Mouse (Mus musculus) forebrain, postnatal 0 days (tissue): Measurements from ENCODE around the gene Gcc2. TPM values are rescaled to one million over a fixed set of nuclear protein-coding genes. Genes with fewer than 3 reads are reported as not detected.
A peak's percentile ranks its signal among the peaks of the same experiment; 100 is the strongest.

Experiments
- ATAC-seq: fragments of 200-750 bp; cut with Nextera tagmentation; 2 replicates; pipeline ENCODE4 v1.8.0; 2017; ENCODE audit warnings: mild to moderate bottlenecking, moderate library complexity
- DNase-seq: peaks from one replicate; pipeline ENCODE4 v3.0.0-alpha.2; 2015
- H3K27ac ChIP-seq: fragments of 300-500 bp; sonication (generic); 2 replicates; pipeline ENCODE4 v1.5.1; 2014; ENCODE audit warnings: low read depth, mild to moderate bottlenecking, antibody characterized with exemption, low read length, moderate library complexity, mixed read lengths
- H3K27me3 ChIP-seq: fragments of 300-500 bp; sonication (generic); 2 replicates; pipeline ENCODE4 v1.6.1; 2014; ENCODE audit warnings: mild to moderate bottlenecking, low read length, mixed read lengths; ENCODE audit not compliant: insufficient read depth
- H3K36me3 ChIP-seq: fragments of 300-500 bp; sonication (generic); 2 replicates; pipeline ENCODE4 v1.6.1; 2014; ENCODE audit warnings: mild to moderate bottlenecking, moderate library complexity; ENCODE audit not compliant: insufficient read depth
- H3K4me1 ChIP-seq: fragments of 300-500 bp; sonication (generic); 2 replicates; pipeline ENCODE4 v1.6.1; 2014; ENCODE audit warnings: antibody characterized with exemption; ENCODE audit not compliant: insufficient read depth
- H3K4me2 ChIP-seq: fragments of 300-500 bp; sonication (generic); 2 replicates; pipeline ENCODE4 v1.6.1; 2014; ENCODE audit warnings: low read depth, mild to moderate bottlenecking, moderate library complexity
- H3K4me3 ChIP-seq: fragments of 300-500 bp; sonication (generic); 2 replicates; pipeline ENCODE4 v1.5.1; 2014; ENCODE audit warnings: low read depth, low read length, mixed read lengths
- H3K9ac ChIP-seq: fragments of 300-500 bp; sonication (generic); 2 replicates; pipeline ENCODE4 v1.6.1; 2014; ENCODE audit warnings: mild to moderate bottlenecking
- H3K9me3 ChIP-seq: fragments of 300-500 bp; sonication (generic); 2 replicates; pipeline ENCODE4 v1.6.1; 2016; ENCODE audit warnings: low read length
- CTCF ChIP-seq: sonication (generic); IDR thresholded peaks from 2 replicates; pipeline ENCODE4 v1.5.1; 2016; ENCODE audit warnings: antibody characterized with exemption, control low read depth, low read depth
- WGBS: fragments of 180-500 bp; shearing (Covaris S2); extraction: QIAGEN DNeasy Blood & Tissue Kit; methylation state at CpG from one replicate; pipeline ENCODE4 v1.1.7; 2014; 5-methylcytosine and 5-hydroxymethylcytosine counted together
- polyA plus RNA-seq: library from polyadenylated mRNA; unstranded; fragments of >200 nt; fragmentation: Nextera tagmentation; extraction: Ambion mirVana; gene quantifications from 2 replicates; pipeline ENCODE4 v1.2.1, GENCODE M21; 2015
- total RNA-seq: library from RNA; depleted of rRNA; stranded (reverse); fragments of >200 nt; gene quantifications from 2 replicates; pipeline ENCODE4 v1.2.3, GENCODE M21; 2014; rRNA removed

The Gcc2 gene
- total RNA-seq (33.9 and 36.7 TPM in 2 replicates), polyA plus RNA-seq (67.0 and 96.5 TPM in 2 replicates)

DNA sequence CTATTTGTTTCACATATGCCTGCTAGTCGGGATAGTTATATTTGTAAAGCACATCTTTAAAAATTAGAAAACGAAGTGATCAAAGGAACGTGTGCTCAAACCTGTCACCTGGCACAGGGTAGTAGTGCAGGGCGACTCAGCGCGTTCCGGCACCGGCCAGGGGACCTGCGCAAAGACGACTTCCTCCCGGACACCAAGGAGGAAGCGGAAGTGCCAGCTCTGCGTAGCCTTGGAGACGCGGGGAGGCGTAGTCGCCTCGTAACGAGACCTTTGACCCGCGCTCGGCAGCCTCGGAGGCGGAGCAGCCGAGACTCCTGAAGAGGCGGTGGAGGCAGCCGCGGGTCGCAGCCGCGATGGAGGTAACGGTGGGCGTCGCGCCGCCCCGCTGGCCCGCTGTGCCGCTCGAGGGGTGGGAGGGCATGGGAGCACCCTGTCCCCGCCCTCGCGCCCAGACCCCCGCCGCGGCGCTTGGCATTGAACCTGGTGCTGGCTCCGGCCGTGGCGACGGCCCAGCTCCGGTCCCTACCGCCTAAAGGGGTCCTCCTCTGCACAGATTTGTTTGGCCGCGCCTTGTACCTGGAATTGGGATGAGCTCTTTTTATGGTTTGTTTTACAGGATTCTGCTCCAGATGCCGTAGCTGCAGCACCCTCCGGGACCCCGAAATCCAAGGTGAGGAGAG lies at the start of gene Gcc2:
Gcc2 (plus strand) TSS at position 285 of the 680 bp plus-strand sequence.
- Histone ChIP-seq H3K9me3 (no peaks in the 10 kb centered on the region), H3K36me3 (peaks cover 15% of the 10 kb centered on the region), H3K4me3 (peak within 1 kb of the TSS; percentile 85), H3K27ac (peak within 1 kb of the TSS; percentile 73), H3K4me1 (0 out of 2 replicates have a peak, but pooled peaks cover 6% of the 10 kb centered on the region), H3K4me2 (peak within 1 kb of the TSS; percentile 59), H3K27me3 (no peaks in the 10 kb centered on the region), H3K9ac (peak within 1 kb of the TSS; percentile 83)
- 1% methylated on average over 57 of the region's 58 CpGs for WGBS
- ATAC-seq (peak; percentile 99), DNase-seq (peak; percentile 96)
- peak; percentile 29; the same call in 1 of the 2 replicates for TF ChIP-seq CTCF

- Histone ChIP-seq H3K9me3 (peaks cover 4% of the 10 kb centered on the region; the same call in 1 of the 2 replicates), H3K36me3 (no peaks in the 10 kb centered on the region), H3K27me3 (no peaks in the 10 kb centered on the region), H3K9ac (no peak overlapping the region), H3K27ac (no peak overlapping the region), H3K4me3 (no peak overlapping the region), H3K4me2 (no peak overlapping the region), H3K4me1 (no peaks in the 10 kb centered on the region)
- no peak for DNase-seq
- no peak for ATAC-seq
- no peak for TF ChIP-seq CTCF
- 43% methylated on average over 1 of the region's 1 CpGs for WGBS
Measured at GRCm38 (mm10) chr10:58205986-58206385, 49.3 kb upstream of the Gcc2 start.

DNA sequence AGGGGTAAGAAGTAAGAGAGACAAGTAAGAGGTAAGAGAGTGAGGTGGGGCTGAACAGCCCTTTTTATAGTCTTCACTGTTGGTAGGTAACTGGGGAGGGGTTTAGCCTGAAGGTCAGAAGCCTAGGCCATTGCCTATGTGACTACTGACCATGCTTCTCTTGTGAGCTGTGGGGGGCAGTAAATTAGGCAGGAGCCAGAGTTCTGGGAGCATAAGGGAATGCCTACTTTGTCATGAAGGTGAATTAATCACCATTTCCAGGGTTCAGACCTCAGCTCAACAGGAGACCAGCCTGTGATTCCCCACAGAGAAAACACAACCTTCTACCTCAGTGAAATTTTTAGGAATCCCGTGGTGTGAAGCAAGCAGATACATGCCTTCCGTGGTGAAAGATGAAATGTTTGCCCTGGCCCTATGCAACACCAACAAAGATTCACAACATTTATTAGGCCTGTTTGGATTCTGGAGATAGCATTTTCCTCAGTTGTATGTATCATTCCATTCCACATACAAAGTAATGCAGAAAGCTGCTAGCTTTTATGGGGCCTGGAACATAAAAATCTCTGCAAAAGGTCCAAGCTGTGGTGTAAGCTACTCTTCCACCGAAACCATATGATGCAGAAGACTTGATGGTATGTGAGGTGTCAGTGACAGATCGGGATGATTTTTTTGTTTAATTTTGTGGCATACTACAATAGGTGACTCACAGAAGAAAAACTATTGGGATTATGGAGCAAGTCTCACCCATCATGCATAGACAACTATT lies 48.5 kb upstream of the Gcc2 start:
- TF ChIP-seq CTCF: no peak
- Histone ChIP-seq H3K36me3 (no peaks in the 10 kb centered on the region), H3K9ac (no peak overlapping the region), H3K4me1 (no peaks in the 10 kb centered on the region), H3K27ac (no peak overlapping the region), H3K4me2 (no peak overlapping the region), H3K9me3 (peaks cover 6% of the 10 kb centered on the region; the same call in 1 of the 2 replicates), H3K4me3 (no peak overlapping the region), H3K27me3 (no peaks in the 10 kb centered on the region)
- WGBS: 91% methylated on average over 4 of the region's 4 CpGs
- ATAC-seq: no peak
- no peak for DNase-seq

GRCm38 (mm10) chr10:58209710-58210467 lies 45.4 kb upstream of the Gcc2 start:
- DNase-seq (no peak), ATAC-seq (no peak)
- 70% methylated on average over 2 of the region's 2 CpGs for WGBS
- Histone ChIP-seq H3K27ac (no peak overlapping the region), H3K4me1 (no peaks in the 10 kb centered on the region), H3K4me3 (no peak overlapping the region), H3K27me3 (no peaks in the 10 kb centered on the region), H3K9me3 (peaks cover 8% of the 10 kb centered on the region; the same call in 1 of the 2 replicates), H3K4me2 (no peak overlapping the region), H3K9ac (no peak overlapping the region), H3K36me3 (no peaks in the 10 kb centered on the region)
- no peak for TF ChIP-seq CTCF

GRCm38 (mm10) chr10:58210514-58210913 lies 44.8 kb upstream of the Gcc2 start:
- Histone ChIP-seq H3K4me1 (no peaks in the 10 kb centered on the region), H3K9me3 (peaks cover 8% of the 10 kb centered on the region; the same call in 1 of the 2 replicates), H3K27ac (no peak overlapping the region), H3K9ac (no peak overlapping the region), H3K36me3 (no peaks in the 10 kb centered on the region), H3K4me2 (no peak overlapping the region), H3K27me3 (no peaks in the 10 kb centered on the region), H3K4me3 (no peak overlapping the region)
- ATAC-seq (no peak), DNase-seq (no peak)
- no peak for TF ChIP-seq CTCF
- 52% methylated on average over 1 of the region's 1 CpGs for WGBS

- Histone ChIP-seq H3K27me3 (no peaks in the 10 kb centered on the region), H3K4me3 (no peak overlapping the region), H3K9ac (no peak overlapping the region), H3K9me3 (peaks cover 8% of the 10 kb centered on the region; the same call in 1 of the 2 replicates), H3K36me3 (no peaks in the 10 kb centered on the region), H3K4me1 (no peaks in the 10 kb centered on the region), H3K27ac (no peak overlapping the region), H3K4me2 (no peak overlapping the region)
- no peak for TF ChIP-seq CTCF
- no peak for DNase-seq
- 94% methylated on average over 2 of the region's 2 CpGs for WGBS
- ATAC-seq: no peak
Measured at GRCm38 (mm10) chr10:58211213-58211612, 44.1 kb upstream of the Gcc2 start.
